Mouse (Mus musculus): Measurements from ENCODE around the gene Shc3. TPM values are rescaled to one million over a fixed set of nuclear protein-coding genes. Genes with fewer than 3 reads are reported as not detected.

Shc3 gene
- total and polyA plus RNA-seq, 2 experiments from 2014 or later: 11.6 to 106 TPM

DNA sequence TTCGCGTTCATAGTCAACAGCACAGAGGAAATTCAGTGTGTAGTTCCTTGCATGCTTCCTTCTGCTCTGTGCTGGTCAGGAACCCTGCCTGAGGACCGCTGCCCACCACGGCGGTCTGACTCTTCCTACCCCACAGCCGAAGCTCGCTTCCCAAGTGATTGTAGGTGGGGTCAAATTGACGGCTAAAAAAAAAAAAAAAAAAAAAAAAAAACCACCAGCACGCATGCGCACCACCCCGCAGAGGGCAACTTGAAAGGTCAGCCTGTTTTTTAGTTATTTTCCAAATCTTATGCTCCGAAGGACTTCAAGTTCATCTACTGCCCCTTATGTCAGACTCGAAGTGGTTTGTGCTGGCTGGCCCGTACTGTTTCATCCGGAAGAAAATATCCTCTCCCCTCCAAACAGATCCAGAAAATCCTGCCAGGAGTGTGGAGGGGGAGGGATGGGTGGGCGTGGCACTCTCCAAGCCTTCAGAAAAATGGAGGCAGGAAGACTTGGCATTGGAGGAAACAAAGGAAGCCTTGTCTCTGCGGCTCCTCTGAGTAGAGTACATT is 100.4 kb downstream of the Shc3 start:
- Histone ChIP-seq H3K36me3 (ENCODE audit: insufficient read depth) (no peaks in the 10 kb centered on the region; the same call in 1 of the 2 replicates), H3K4me3 (ENCODE audit: low read depth, low read length) (no peak overlapping the region), H3K27ac (ENCODE audit: low read depth, low read length) (no peak overlapping the region), H3K27me3 (ENCODE audit: insufficient read depth, low read length) (no peaks in the 10 kb centered on the region), H3K4me2 (ENCODE audit: low read depth) (no peak overlapping the region), H3K9me3 (ENCODE audit: low read length) (no peaks in the 10 kb centered on the region), H3K9ac (no peak overlapping the region), H3K4me1 (ENCODE audit: insufficient read depth) (no peaks in the 10 kb centered on the region)
- TF ChIP-seq CTCF (IDR thresholded peaks at IDR 0.05; ENCODE audit: low read depth): no peak
- 77% methylated on average over 17 of the region's 17 CpGs for WGBS
- DNase-seq (no peak), ATAC-seq (no peak)

DNA sequence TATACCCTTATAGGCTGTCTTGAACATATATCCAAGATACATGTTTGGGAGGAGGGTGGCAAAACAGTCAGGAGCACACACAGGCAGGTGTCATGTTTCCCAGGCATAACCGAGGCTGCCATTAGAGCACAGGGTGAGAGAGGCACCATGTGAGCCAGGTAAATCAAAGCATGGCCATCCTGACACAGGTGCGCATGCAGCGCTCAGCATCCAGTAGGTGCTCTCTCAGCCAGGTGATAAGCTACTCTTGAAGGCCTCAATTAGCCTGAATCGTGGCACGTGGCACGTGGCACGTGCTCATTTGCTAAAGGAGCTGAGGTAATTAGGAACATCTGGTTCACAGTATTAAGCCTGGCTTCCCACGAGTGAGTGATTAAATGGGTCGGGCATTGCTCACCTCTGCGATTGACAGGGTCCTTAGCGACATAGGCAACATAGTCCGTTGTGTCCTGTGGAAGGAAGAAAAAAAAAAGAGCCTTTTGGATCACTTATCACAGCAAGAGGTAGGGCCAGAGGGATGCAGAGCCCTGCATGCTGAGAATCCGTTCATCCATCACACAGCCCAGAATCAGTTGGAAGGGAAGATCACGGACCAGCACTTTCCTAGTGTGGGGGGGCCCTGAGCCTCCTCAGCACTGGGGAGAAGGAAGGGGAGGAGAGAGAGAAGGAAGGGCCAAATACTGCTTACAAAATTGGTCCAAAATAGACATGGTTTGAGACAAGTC is 102.9 kb downstream of the Shc3 start:
- no peak for ATAC-seq

DNA sequence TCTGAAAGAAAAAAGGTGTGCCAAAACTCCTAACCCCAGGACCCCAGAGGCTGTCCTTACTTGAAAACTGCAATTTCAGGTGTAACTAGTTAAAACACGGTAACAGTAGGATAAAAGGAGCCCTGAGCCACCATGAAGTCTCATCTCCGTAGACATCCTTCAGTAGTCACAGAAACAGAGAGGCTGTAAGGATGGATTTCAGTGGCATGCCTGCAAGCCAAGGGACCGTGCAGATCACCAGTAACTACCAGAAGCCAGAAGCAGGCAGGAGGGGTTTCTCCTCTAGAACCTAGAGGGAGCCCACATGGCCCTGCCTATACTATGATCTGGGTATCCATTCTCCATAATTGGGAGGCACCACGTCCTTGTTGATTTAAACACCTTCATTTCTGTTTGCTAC is 104.9 kb downstream of the Shc3 start:
- no peak overlapping the region for H3K4me3 ChIP-seq (ENCODE audit: low read depth, low read length)
- H3K9ac ChIP-seq: no peak overlapping the region
- H3K27me3 ChIP-seq (ENCODE audit: insufficient read depth, low read length): no peaks in the 10 kb centered on the region
- no peak overlapping the region for H3K4me2 ChIP-seq (ENCODE audit: low read depth)
- ATAC-seq (no peak), DNase-seq (no peak)
- no peaks in the 10 kb centered on the region for H3K9me3 ChIP-seq (ENCODE audit: low read length)
- no peaks in the 10 kb centered on the region for H3K4me1 ChIP-seq (ENCODE audit: insufficient read depth)
- TF ChIP-seq CTCF (IDR thresholded peaks at IDR 0.05; ENCODE audit: low read depth): no peak
- H3K27ac ChIP-seq (ENCODE audit: low read depth, low read length): no peak overlapping the region
- WGBS: 88% methylated on average over 4 of the region's 4 CpGs
- no peaks in the 10 kb centered on the region; the same call in 1 of the 2 replicates for H3K36me3 ChIP-seq (ENCODE audit: insufficient read depth)

More for the DNA sequence above, 102.9 kb downstream of the Shc3 start:
- no peak for DNase-seq
- no peak overlapping the region for H3K27ac ChIP-seq (ENCODE audit: low read depth, low read length)
- no peaks in the 10 kb centered on the region; the same call in 1 of the 2 replicates for H3K36me3 ChIP-seq (ENCODE audit: insufficient read depth)
- H3K9me3 ChIP-seq (ENCODE audit: low read length): no peaks in the 10 kb centered on the region
- no peak overlapping the region for H3K9ac ChIP-seq
- no peaks in the 10 kb centered on the region for H3K4me1 ChIP-seq (ENCODE audit: insufficient read depth)
- no peak for TF ChIP-seq CTCF (IDR thresholded peaks at IDR 0.05; ENCODE audit: low read depth)
- WGBS: 68% methylated on average over 14 of the region's 14 CpGs
- no peaks in the 10 kb centered on the region for H3K27me3 ChIP-seq (ENCODE audit: insufficient read depth, low read length)
- H3K4me2 ChIP-seq (ENCODE audit: low read depth): no peak overlapping the region
- no peak overlapping the region for H3K4me3 ChIP-seq (ENCODE audit: low read depth, low read length)

DNA sequence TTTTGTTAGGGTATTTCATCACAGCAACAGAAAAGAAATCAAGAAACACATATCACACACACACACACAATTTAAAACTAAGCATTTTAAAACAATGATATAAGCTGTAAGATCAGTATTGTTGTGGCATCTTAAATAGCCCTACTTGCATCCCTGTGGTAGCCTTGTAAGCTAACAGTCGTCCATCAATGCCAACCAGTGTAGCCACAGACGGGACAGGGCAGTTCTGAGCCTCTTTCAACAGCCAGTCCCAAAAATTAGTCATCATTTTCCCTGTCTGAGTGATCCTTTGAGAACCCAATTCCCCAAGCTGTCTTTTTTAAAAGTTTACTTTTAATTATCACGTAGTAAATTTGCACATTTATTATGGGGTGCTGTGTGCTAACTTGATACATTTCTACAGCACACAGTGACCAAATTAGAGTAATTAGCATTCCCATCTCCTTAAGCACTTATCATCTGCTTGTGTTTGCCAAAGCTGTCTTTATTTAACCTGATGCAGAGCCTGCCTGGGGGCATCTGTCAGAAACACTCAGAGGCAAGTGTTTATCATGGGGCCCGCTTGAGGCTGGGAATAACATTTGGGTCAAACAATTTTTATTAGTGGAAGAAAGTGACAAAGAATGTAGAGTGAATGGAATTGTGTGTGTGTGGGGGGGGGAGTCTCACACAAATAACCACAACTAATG is 112.9 kb downstream of the Shc3 start:
- TF ChIP-seq CTCF (IDR thresholded peaks at IDR 0.05; ENCODE audit: low read depth): no peak
- peak; percentile 50; the same call in 1 of the 2 replicates for ATAC-seq
- no peak overlapping the region for H3K4me3 ChIP-seq (ENCODE audit: low read depth, low read length)
- no peak for DNase-seq
- no peaks in the 10 kb centered on the region for H3K36me3 ChIP-seq (ENCODE audit: insufficient read depth)
- H3K9ac ChIP-seq: no peak overlapping the region
- H3K4me2 ChIP-seq (ENCODE audit: low read depth): no peak overlapping the region
- no peak overlapping the region for H3K27ac ChIP-seq (ENCODE audit: low read depth, low read length)
- 32% methylated on average over 4 of the region's 4 CpGs for WGBS
- no peaks in the 10 kb centered on the region for H3K9me3 ChIP-seq (ENCODE audit: low read length)
- H3K27me3 ChIP-seq (ENCODE audit: insufficient read depth, low read length): no peaks in the 10 kb centered on the region
- no peaks in the 10 kb centered on the region for H3K4me1 ChIP-seq (ENCODE audit: insufficient read depth)

DNA sequence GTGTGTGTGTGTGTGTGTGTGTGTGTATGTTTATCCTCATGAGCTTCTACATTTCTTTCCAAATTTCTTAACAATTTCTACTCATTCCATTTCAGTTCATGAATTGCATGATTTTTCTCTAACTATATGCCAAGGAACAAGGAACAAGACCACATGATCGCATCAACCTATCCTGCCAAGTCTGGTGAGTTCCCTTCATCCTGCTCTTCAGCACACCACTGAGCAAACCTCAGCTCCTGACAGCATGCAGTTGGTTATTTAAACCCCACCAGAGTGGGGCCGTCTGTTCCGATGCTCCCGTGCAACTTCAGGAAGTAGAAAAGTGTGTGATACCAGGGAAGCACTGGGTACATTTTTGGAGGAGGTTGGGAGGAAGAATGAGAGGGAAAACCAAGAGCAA is 122.7 kb downstream of the Shc3 start:
- Histone ChIP-seq H3K27ac (ENCODE audit: low read depth, low read length) (no peak overlapping the region), H3K9me3 (ENCODE audit: low read length) (no peaks in the 10 kb centered on the region), H3K4me1 (ENCODE audit: insufficient read depth) (no peaks in the 10 kb centered on the region), H3K4me2 (ENCODE audit: low read depth) (no peak overlapping the region), H3K36me3 (ENCODE audit: insufficient read depth) (peaks cover 2% of the 10 kb centered on the region), H3K9ac (no peak overlapping the region), H3K4me3 (ENCODE audit: low read depth, low read length) (no peak overlapping the region), H3K27me3 (ENCODE audit: insufficient read depth, low read length) (no peaks in the 10 kb centered on the region)
- peak; percentile 88 for ATAC-seq
- no peak for TF ChIP-seq CTCF (IDR thresholded peaks at IDR 0.05; ENCODE audit: low read depth)
- peak; percentile 42 for DNase-seq
- 66% methylated on average over 4 of the region's 4 CpGs for WGBS

DNA sequence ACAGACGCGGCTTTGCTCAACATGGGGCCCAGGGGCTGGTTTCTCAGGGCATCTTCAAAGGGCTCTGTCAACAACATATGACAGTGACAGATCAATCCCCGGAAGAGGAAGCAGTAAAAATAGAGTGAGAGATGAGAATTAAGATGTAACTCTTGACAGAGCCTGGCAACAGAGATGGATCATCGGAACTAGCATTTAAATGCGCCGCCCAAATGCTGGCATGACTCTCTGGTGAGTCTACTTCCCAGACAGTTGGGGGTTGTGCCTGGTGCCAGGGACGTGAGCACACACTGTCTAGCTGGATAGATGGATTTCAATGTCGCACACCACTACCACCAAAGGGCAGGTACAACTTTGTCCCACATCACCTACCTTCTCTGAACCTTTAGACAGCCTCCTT is 126.3 kb downstream of the Shc3 start:
- TF ChIP-seq CTCF (IDR thresholded peaks at IDR 0.05; ENCODE audit: low read depth): no peak
- Histone ChIP-seq H3K36me3 (ENCODE audit: insufficient read depth) (peaks cover 3% of the 10 kb centered on the region), H3K4me1 (ENCODE audit: insufficient read depth) (no peaks in the 10 kb centered on the region), H3K4me2 (ENCODE audit: low read depth) (no peak overlapping the region), H3K27ac (ENCODE audit: low read depth, low read length) (no peak overlapping the region), H3K4me3 (ENCODE audit: low read depth, low read length) (no peak overlapping the region), H3K9me3 (ENCODE audit: low read length) (no peaks in the 10 kb centered on the region), H3K27me3 (ENCODE audit: insufficient read depth, low read length) (no peaks in the 10 kb centered on the region), H3K9ac (no peak overlapping the region)
- ATAC-seq (peak; percentile 14; the same call in 1 of the 2 replicates), DNase-seq (no peak)
- WGBS: 72% methylated on average over 8 of the region's 8 CpGs
